Comparison of ENCODE assay signal across 8 mouse cellular contexts in the genomic region with DNA sequence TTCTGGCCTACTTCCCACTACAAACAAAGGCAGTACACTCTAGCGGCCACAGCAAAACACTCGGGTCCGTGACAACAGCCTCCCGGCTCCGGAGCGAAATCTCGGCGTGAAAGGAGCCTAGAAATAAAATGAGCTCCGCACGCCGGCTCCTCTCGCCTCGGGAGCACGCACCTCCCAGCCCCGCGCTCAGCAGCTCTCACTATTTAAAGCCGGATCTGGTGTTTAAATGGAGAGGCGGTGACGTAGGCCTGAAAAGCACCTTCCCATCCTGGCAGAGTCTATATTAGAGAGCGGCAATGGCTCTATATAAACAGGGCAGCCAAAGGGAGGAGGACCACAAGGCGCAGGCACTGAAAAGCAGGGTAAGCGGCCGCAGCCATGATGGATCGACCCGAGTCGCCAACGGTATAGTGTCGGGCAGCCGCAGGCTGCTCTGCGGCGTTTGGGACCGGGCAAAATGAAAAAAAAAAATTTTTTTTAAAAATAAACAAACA. TPM values are rescaled to one million over a fixed set of nuclear protein-coding genes. Genes with fewer than 3 reads are reported as not detected.
A peak's percentile ranks its signal among the peaks of the same experiment; 100 is the strongest.
DNase-seq lines count a peak whose midpoint lies in the region; ATAC-seq and TF ChIP-seq lines count a peak whose summit lies in the region.

No protein-coding gene starts in this region.

- H3K4me1 ChIP-seq in heart, embryonic 12.5 days (replicated peaks) = peaks cover 13% of the 10 kb centered on the region
- H3K4me1 ChIP-seq in kidney, postnatal 0 days (replicated peaks; ENCODE audit: insufficient read depth, low read length) = peaks cover 12% of the 10 kb centered on the region
- H3K4me1 ChIP-seq in liver, embryonic 11.5 days (replicated peaks; ENCODE audit: control insufficient read depth, insufficient read depth, low read length) = peaks cover 9% of the 10 kb centered on the region
- H3K4me1 ChIP-seq in stomach, embryonic 14.5 days (ENCODE audit: control insufficient read depth, insufficient read depth, low read length) = peaks cover 13% of the 10 kb centered on the region

- 0 out of 2 replicates have a peak, but pooled peaks cover 2% of the 10 kb centered on the region for H3K9me3 ChIP-seq in heart, embryonic 12.5 days (replicated peaks)
- H3K9me3 ChIP-seq in kidney, postnatal 0 days (replicated peaks; ENCODE audit: low read length) = no peaks in the 10 kb centered on the region
- H3K9me3 ChIP-seq in liver, embryonic 11.5 days (ENCODE audit: control insufficient read depth, low read length) = no peaks in the 10 kb centered on the region
- no peaks in the 10 kb centered on the region for H3K9me3 ChIP-seq in stomach, embryonic 14.5 days (ENCODE audit: control insufficient read depth, low read depth, low read length)

- peak; percentile 91 to 93 for DNase-seq in B cell, adult 2 months
- DNase-seq in brain, adult 2 months (ENCODE audit: low read depth, low spot score) = peak; percentile 98
- DNase-seq in kidney, postnatal 0 days (ENCODE audit: low spot score) = peak; percentile 99
- DNase-seq in liver, embryonic 11.5 days (ENCODE audit: low spot score) = peak; percentile 85
- DNase-seq in naive thymus-derived CD4-positive, alpha-beta T cell, adult 2 months (ENCODE audit: low read depth) = peak; percentile 96

- peak; percentile 71 for ATAC-seq in erythroblast, adult 5-6 weeks (replicated peaks; ENCODE audit: low FRiP score, poor library complexity, severe bottlenecking)
- ATAC-seq in heart, embryonic 12.5 days (ENCODE audit: insufficient number of reproducible peaks, low FRiP score) = peak; percentile 84
- peak; percentile 87 for ATAC-seq in kidney, postnatal 0 days (replicated peaks; ENCODE audit: low FRiP score, low read depth)
- peak; percentile 76 for ATAC-seq in liver, embryonic 11.5 days (replicated peaks; ENCODE audit: low FRiP score)
- ATAC-seq in stomach, embryonic 14.5 days (ENCODE audit: insufficient number of reproducible peaks, insufficient read depth, low FRiP score, low read depth) = peak; percentile 92

- WGBS in heart, embryonic 12.5 days = under 1% methylated on average over 32 of the region's 32 CpGs
- under 1% methylated on average over 32 of the region's 32 CpGs for WGBS in kidney, postnatal 0 days
- WGBS in liver, embryonic 11.5 days = under 1% methylated on average over 32 of the region's 32 CpGs
- under 1% methylated on average over 32 of the region's 32 CpGs for WGBS in stomach, embryonic 14.5 days

- peak overlapping the region; percentile 100 for H3K27ac ChIP-seq in heart, embryonic 12.5 days (ENCODE audit: poor library complexity, severe bottlenecking)
- peak overlapping the region; percentile 100 for H3K27ac ChIP-seq in kidney, postnatal 0 days
- H3K27ac ChIP-seq in liver, embryonic 11.5 days (ENCODE audit: low read depth, low read length) = peak overlapping the region; percentile 100
- peak overlapping the region; percentile 100 for H3K27ac ChIP-seq in stomach, embryonic 14.5 days (ENCODE audit: low read length)

- H3K27me3 ChIP-seq in heart, embryonic 12.5 days (replicated peaks) = no peaks in the 10 kb centered on the region
- H3K27me3 ChIP-seq in kidney, postnatal 0 days (ENCODE audit: insufficient read depth, low read length) = no peaks in the 10 kb centered on the region
- no peaks in the 10 kb centered on the region for H3K27me3 ChIP-seq in liver, embryonic 11.5 days (replicated peaks; ENCODE audit: control insufficient read depth, insufficient read depth, low read length)
- no peaks in the 10 kb centered on the region for H3K27me3 ChIP-seq in stomach, embryonic 14.5 days (ENCODE audit: control insufficient read depth, insufficient read depth, low read length)

- TF ChIP-seq CTCF in kidney, postnatal 0 days (IDR thresholded peaks at IDR 0.05; ENCODE audit: low read depth) = 0 out of 2 replicates have a peak, but pooled peaks have one; percentile 14

- H3K36me3 ChIP-seq in heart, embryonic 12.5 days = peaks cover 17% of the 10 kb centered on the region
- no peaks in the 10 kb centered on the region for H3K36me3 ChIP-seq in kidney, postnatal 0 days (ENCODE audit: insufficient read depth, low read length)
- peaks cover 12% of the 10 kb centered on the region; the same call in 1 of the 2 replicates for H3K36me3 ChIP-seq in liver, embryonic 11.5 days (ENCODE audit: control insufficient read depth, insufficient read depth, low read length)
- peaks cover 17% of the 10 kb centered on the region; the same call in 1 of the 2 replicates for H3K36me3 ChIP-seq in stomach, embryonic 14.5 days (ENCODE audit: control insufficient read depth, insufficient read depth, low read length)

- peak overlapping the region; percentile 75 for H3K4me2 ChIP-seq in heart, embryonic 12.5 days
- H3K4me2 ChIP-seq in kidney, postnatal 0 days (ENCODE audit: low read length) = peak overlapping the region; percentile 57
- peak overlapping the region; percentile 76 for H3K4me2 ChIP-seq in liver, embryonic 11.5 days
- H3K4me2 ChIP-seq in stomach, embryonic 14.5 days (replicated peaks; ENCODE audit: low read depth, low read length) = peak overlapping the region; percentile 58

- peak overlapping the region; percentile 96 for H3K9ac ChIP-seq in heart, embryonic 12.5 days
- peak overlapping the region; percentile 100 for H3K9ac ChIP-seq in kidney, postnatal 0 days (ENCODE audit: low read depth, low read length)
- peak overlapping the region; percentile 99 for H3K9ac ChIP-seq in liver, embryonic 11.5 days (ENCODE audit: low read depth, low read length)
- peak overlapping the region; percentile 100 for H3K9ac ChIP-seq in stomach, embryonic 14.5 days (replicated peaks; ENCODE audit: low read depth, low read length)

- peak overlapping the region; percentile 99 for H3K4me3 ChIP-seq in heart, embryonic 12.5 days
- peak overlapping the region; percentile 96 for H3K4me3 ChIP-seq in kidney, postnatal 0 days (replicated peaks; ENCODE audit: low read depth, low read length)
- peak overlapping the region; percentile 93 for H3K4me3 ChIP-seq in liver, embryonic 11.5 days (ENCODE audit: low read depth, low read length)
- H3K4me3 ChIP-seq in stomach, embryonic 14.5 days (ENCODE audit: low read depth, low read length) = peak overlapping the region; percentile 52

RNA-seq across cellular contexts. Expression of a gene that starts 2.1 kb away (rescaled TPM):
- total RNA-seq in erythroblast, adult 5-6 weeks (2015; ENCODE audit: low replicate concordance) = 18.0 and 23.2 TPM in 2 replicates
- total RNA-seq in erythroblast, adult 5-6 weeks (2017; ENCODE audit: low replicate concordance) = 22.9 and 23.3 TPM in 2 replicates
- polyA plus RNA-seq in heart, embryonic 12.5 days (2016; fragmentation: Nextera tagmentation; extraction: Ambion mirVana) = 44.5 and 45.5 TPM in 2 replicates
- polyA plus RNA-seq in kidney, postnatal 0 days (2015; fragmentation: Nextera tagmentation; extraction: Ambion mirVana) = 29.5 and 34.2 TPM in 2 replicates
- polyA plus RNA-seq in liver, embryonic 11.5 days (2014; fragmentation: Nextera tagmentation; extraction: Ambion mirVana) = 28.9 and 32.2 TPM in 2 replicates
- polyA plus RNA-seq in stomach, embryonic 14.5 days (2014; fragmentation: Nextera tagmentation; extraction: Ambion mirVana) = 36.9 and 37.6 TPM in 2 replicates

Comparison
In these comparisons a context has a peak if more than half of its experiments do, and no peak if none do; other contexts are left out.
1. Peak in every context shown above with its lines: DNase-seq, ATAC-seq, H3K4me3 ChIP-seq and H3K27ac ChIP-seq.